Mouse (Mus musculus): ENCODE results near the gene Smox. TPM values are rescaled to one million over a fixed set of nuclear protein-coding genes. Genes with fewer than 3 reads are reported as not detected.
A peak's percentile ranks its signal among the peaks of the same experiment; 100 is the strongest.

Gene Smox
- polyA plus RNA-seq, 1 experiment: 49.1 TPM

- H3K4me3 ChIP-seq (ENCODE audit: control insufficient read depth, insufficient read depth, low read length): no peak overlapping the region
- H3K36me3 ChIP-seq (ENCODE audit: control insufficient read depth, insufficient read depth, low read length): no peaks in the 10 kb centered on the region
- H3K4me1 ChIP-seq (replicated peaks; ENCODE audit: control insufficient read depth, insufficient read depth, low read length): peaks cover 8% of the 10 kb centered on the region
- H3K27ac ChIP-seq (ENCODE audit: control insufficient read depth, insufficient read depth, low read length): no peak overlapping the region
- no peaks in the 10 kb centered on the region; the same call in 1 of the 2 replicates for H3K27me3 ChIP-seq (ENCODE audit: control insufficient read depth, insufficient read depth, low read length)
- TF ChIP-seq POLR2A (IDR thresholded peaks at IDR 0.05; ENCODE audit: control insufficient read depth, extremely low read depth, insufficient read depth, low read length, poor library complexity) (no peak), CTCF (IDR thresholded peaks at IDR 0.05; ENCODE audit: borderline replicate concordance, control insufficient read depth, extremely low read depth, insufficient read depth, low read length, poor library complexity) (no peak)
- WGBS: 95% methylated on average over 2 of the region's 2 CpGs
- DNase-seq: no peak
Observed at GRCm38 (mm10) chr2:131488870-131489269, 2.4 kb upstream of the Smox start.

GRCm38 (mm10) chr2:131489591-131489990, 1.7 kb upstream of the Smox start:
- Histone ChIP-seq H3K27ac (ENCODE audit: control insufficient read depth, insufficient read depth, low read length) (no peak overlapping the region), H3K27me3 (ENCODE audit: control insufficient read depth, insufficient read depth, low read length) (no peaks in the 10 kb centered on the region; the same call in 1 of the 2 replicates), H3K36me3 (ENCODE audit: control insufficient read depth, insufficient read depth, low read length) (no peaks in the 10 kb centered on the region), H3K4me1 (replicated peaks; ENCODE audit: control insufficient read depth, insufficient read depth, low read length) (peaks cover 8% of the 10 kb centered on the region), H3K4me3 (ENCODE audit: control insufficient read depth, insufficient read depth, low read length) (no peak overlapping the region)
- no peak for TF ChIP-seq POLR2A (IDR thresholded peaks at IDR 0.05; ENCODE audit: control insufficient read depth, extremely low read depth, insufficient read depth, low read length, poor library complexity)
- TF ChIP-seq CTCF (IDR thresholded peaks at IDR 0.05; ENCODE audit: borderline replicate concordance, control insufficient read depth, extremely low read depth, insufficient read depth, low read length, poor library complexity): no peak
- no peak for DNase-seq
- 93% methylated on average over 4 of the region's 4 CpGs for WGBS

GRCm38 (mm10) chr2:131491707-131492595, 655 bp downstream of the Smox start:
- peak; percentile 91 for DNase-seq
- Histone ChIP-seq H3K27me3 (ENCODE audit: control insufficient read depth, insufficient read depth, low read length) (no peaks in the 10 kb centered on the region; the same call in 1 of the 2 replicates), H3K36me3 (ENCODE audit: control insufficient read depth, insufficient read depth, low read length) (no peaks in the 10 kb centered on the region), H3K4me1 (replicated peaks; ENCODE audit: control insufficient read depth, insufficient read depth, low read length) (peaks cover 15% of the 10 kb centered on the region), H3K4me3 (ENCODE audit: control insufficient read depth, insufficient read depth, low read length) (peak overlapping the region; percentile 73), H3K27ac (ENCODE audit: control insufficient read depth, insufficient read depth, low read length) (no peak overlapping the region)
- WGBS: under 1% methylated on average over 101 of the region's 102 CpGs
- TF ChIP-seq POLR2A (IDR thresholded peaks at IDR 0.05; ENCODE audit: control insufficient read depth, extremely low read depth, insufficient read depth, low read length, poor library complexity): peak; percentile 91
- 0 out of 2 replicates have a peak, but pooled peaks have one; percentile 26 for TF ChIP-seq CTCF (IDR thresholded peaks at IDR 0.05; ENCODE audit: borderline replicate concordance, control insufficient read depth, extremely low read depth, insufficient read depth, low read length, poor library complexity)

GRCm38 (mm10) chr2:131492596-131493139, 1.4 kb downstream of the Smox start:
- Histone ChIP-seq H3K27ac (ENCODE audit: control insufficient read depth, insufficient read depth, low read length) (no peak overlapping the region), H3K4me3 (ENCODE audit: control insufficient read depth, insufficient read depth, low read length) (peak overlapping the region; percentile 73), H3K4me1 (replicated peaks; ENCODE audit: control insufficient read depth, insufficient read depth, low read length) (peaks cover 20% of the 10 kb centered on the region), H3K36me3 (ENCODE audit: control insufficient read depth, insufficient read depth, low read length) (no peaks in the 10 kb centered on the region), H3K27me3 (ENCODE audit: control insufficient read depth, insufficient read depth, low read length) (no peaks in the 10 kb centered on the region; the same call in 1 of the 2 replicates)
- no peak for TF ChIP-seq POLR2A (IDR thresholded peaks at IDR 0.05; ENCODE audit: control insufficient read depth, extremely low read depth, insufficient read depth, low read length, poor library complexity)
- no peak for TF ChIP-seq CTCF (IDR thresholded peaks at IDR 0.05; ENCODE audit: borderline replicate concordance, control insufficient read depth, extremely low read depth, insufficient read depth, low read length, poor library complexity)
- WGBS: 57% methylated on average over 10 of the region's 10 CpGs
- DNase-seq: no peak

GRCm38 (mm10) chr2:131493446-131493845, 2.1 kb downstream of the Smox start:
- WGBS: 87% methylated on average over 5 of the region's 5 CpGs
- DNase-seq: no peak
- Histone ChIP-seq H3K27ac (ENCODE audit: control insufficient read depth, insufficient read depth, low read length) (no peak overlapping the region), H3K36me3 (ENCODE audit: control insufficient read depth, insufficient read depth, low read length) (no peaks in the 10 kb centered on the region), H3K4me3 (ENCODE audit: control insufficient read depth, insufficient read depth, low read length) (no peak overlapping the region), H3K27me3 (ENCODE audit: control insufficient read depth, insufficient read depth, low read length) (no peaks in the 10 kb centered on the region; the same call in 1 of the 2 replicates), H3K4me1 (replicated peaks; ENCODE audit: control insufficient read depth, insufficient read depth, low read length) (peaks cover 20% of the 10 kb centered on the region)
- TF ChIP-seq POLR2A (IDR thresholded peaks at IDR 0.05; ENCODE audit: control insufficient read depth, extremely low read depth, insufficient read depth, low read length, poor library complexity) (no peak), CTCF (IDR thresholded peaks at IDR 0.05; ENCODE audit: borderline replicate concordance, control insufficient read depth, extremely low read depth, insufficient read depth, low read length, poor library complexity) (no peak)

GRCm38 (mm10) chr2:131495256-131495655, 4.0 kb downstream of the Smox start:
- WGBS: 89% methylated on average over 3 of the region's 3 CpGs

More at GRCm38 (mm10) chr2:131495256-131495655, 4.0 kb downstream of the Smox start:
- H3K4me1 ChIP-seq (replicated peaks; ENCODE audit: control insufficient read depth, insufficient read depth, low read length): peaks cover 22% of the 10 kb centered on the region
- TF ChIP-seq CTCF (IDR thresholded peaks at IDR 0.05; ENCODE audit: borderline replicate concordance, control insufficient read depth, extremely low read depth, insufficient read depth, low read length, poor library complexity) (no peak), POLR2A (IDR thresholded peaks at IDR 0.05; ENCODE audit: control insufficient read depth, extremely low read depth, insufficient read depth, low read length, poor library complexity) (no peak)
- no peaks in the 10 kb centered on the region for H3K36me3 ChIP-seq (ENCODE audit: control insufficient read depth, insufficient read depth, low read length)
- H3K27me3 ChIP-seq (ENCODE audit: control insufficient read depth, insufficient read depth, low read length): no peaks in the 10 kb centered on the region; the same call in 1 of the 2 replicates
- no peak for DNase-seq
- H3K27ac ChIP-seq (ENCODE audit: control insufficient read depth, insufficient read depth, low read length): no peak overlapping the region
- no peak overlapping the region for H3K4me3 ChIP-seq (ENCODE audit: control insufficient read depth, insufficient read depth, low read length)

Data from thymus, adult 2 months (tissue).